In the genomic region with DNA sequence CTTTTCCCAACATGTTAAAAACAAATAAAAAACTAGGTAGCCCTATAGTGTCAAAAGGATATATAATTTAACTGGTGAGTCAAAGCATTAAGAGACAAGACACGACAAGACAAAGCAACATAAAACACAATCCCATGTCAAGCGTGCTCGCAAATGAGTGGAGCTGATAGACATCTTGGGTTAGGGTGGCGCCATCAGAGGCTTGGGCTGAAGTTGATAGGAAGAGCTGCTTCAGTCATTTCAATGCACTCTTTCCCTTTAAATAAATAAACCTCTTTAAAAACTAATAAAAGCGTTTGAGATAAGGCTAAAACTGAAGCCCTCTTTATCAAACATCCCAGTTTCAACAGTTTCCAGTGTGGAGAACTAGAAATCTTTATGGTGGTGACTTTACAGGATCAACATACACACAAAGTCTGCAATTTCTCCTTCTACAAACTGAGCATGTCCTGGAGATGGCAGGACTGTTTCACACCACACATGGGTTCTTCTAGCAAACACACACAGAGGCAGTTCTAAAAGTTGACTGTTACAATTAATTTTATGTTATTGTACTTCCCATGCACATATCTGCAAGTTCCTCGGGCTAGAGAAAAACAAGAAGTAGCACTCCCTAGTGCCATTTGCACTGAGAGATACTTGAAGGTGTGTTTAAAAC, we compare ENCODE assay signal across 40 mouse cellular contexts. TPM values are rescaled to one million over a fixed set of nuclear protein-coding genes. Genes with fewer than 3 reads are reported as not detected.
"Had no signal": no experiment of that assay in that cellular context is flagged by ENCODE, and none has a peak within 500 bp of the region (broad histone marks: within the 10 kb centered on the region; RNA-seq: fewer than 3 reads in every experiment).

No protein-coding gene starts in this region.

- H3K4me3 ChIP-seq: gastrocnemius, adult 2 months; heart, embryonic 10.5 days; heart, embryonic 12.5 days; hindbrain, embryonic 10.5 days; hindbrain, embryonic 12.5 days; intestine, embryonic 15.5 days; layer of hippocampus, adult 2 months; left cerebral cortex, adult 2 months; limb, embryonic 13.5 days; limb, embryonic 15.5 days; liver, embryonic 12.5 days had no signal

- H3K4me1 ChIP-seq: hindbrain, embryonic 10.5 days; hindbrain, embryonic 12.5 days; intestine, embryonic 15.5 days; limb, embryonic 13.5 days; limb, embryonic 15.5 days had no signal

- H3K9me3 ChIP-seq: heart, embryonic 10.5 days; hindbrain, embryonic 12.5 days; intestine, embryonic 15.5 days; limb, embryonic 15.5 days had no signal

- H3K27ac ChIP-seq: gastrocnemius, adult 2 months; heart, embryonic 10.5 days; hindbrain, embryonic 10.5 days; hindbrain, embryonic 12.5 days; hindbrain, embryonic 14.5 days; intestine, embryonic 15.5 days; layer of hippocampus, adult 2 months; left cerebral cortex, adult 2 months; limb, embryonic 13.5 days; limb, embryonic 15.5 days; liver, embryonic 12.5 days; liver, embryonic 14.5 days had no signal

- H3K9ac ChIP-seq: heart, embryonic 12.5 days; hindbrain, embryonic 12.5 days; hindbrain, embryonic 14.5 days; intestine, embryonic 15.5 days; limb, embryonic 13.5 days; limb, embryonic 15.5 days; liver, embryonic 12.5 days; liver, embryonic 14.5 days had no signal

- DNase-seq: gastrocnemius, adult 2 months; gastrocnemius, postnatal 10 days; gastrocnemius, postnatal 25 days; heart, adult 18-20 months; heart, postnatal 10 days; heart, postnatal 4 days; kidney, adult 18-20 months; kidney, adult 8-10 months; kidney, postnatal 10 days; kidney, postnatal 25 days; kidney, postnatal 4 days; left cerebral cortex, postnatal 4 days had no signal

- H3K27me3 ChIP-seq: heart, embryonic 12.5 days; hindbrain, embryonic 12.5 days; intestine, embryonic 15.5 days; limb, embryonic 13.5 days; limb, embryonic 15.5 days; liver, embryonic 12.5 days had no signal

- ATAC-seq: hindbrain, embryonic 16.5 days; inflammation-experienced regulatory T-cells, adult 6 months; intestine, embryonic 15.5 days; intestine, postnatal 0 days; liver, embryonic 12.5 days had no signal

RNA-seq across cellular contexts. Expression of gene Nmbr, which starts 16.5 kb away (rescaled TPM):
- total RNA-seq: gastrocnemius, postnatal 4 days; granulocyte monocyte progenitor cell, adult 5-6 weeks; heart, adult 18-20 months; heart, postnatal 10 days; heart, postnatal 25 days had no signal
- polyA plus RNA-seq: inflammation-experienced regulatory T-cells, adult 6 months; limb, embryonic 11.5 days; limb, embryonic 15.5 days; liver, adult 2 months; liver, embryonic 12.5 days had no signal

RNA-seq across cellular contexts. Expression of gene Gje1, which starts 29.1 kb away (rescaled TPM):
- total RNA-seq: gastrocnemius, adult 2 months; gastrocnemius, postnatal 10 days; gastrocnemius, postnatal 25 days; gastrocnemius, postnatal 4 days; granulocyte monocyte progenitor cell, adult 5-6 weeks; heart, adult 18-20 months; heart, adult 8-10 months; heart, postnatal 10 days; heart, postnatal 25 days; heart, postnatal 4 days; layer of hippocampus, adult 2 months; layer of hippocampus, postnatal 10 days; layer of hippocampus, postnatal 25 days; left cerebral cortex, adult 2 months; left cerebral cortex, postnatal 25 days; left cerebral cortex, postnatal 4 days; liver, adult 2 months had no signal
- polyA plus RNA-seq: heart, embryonic 10.5 days; heart, embryonic 12.5 days; heart, embryonic 14.5 days; heart, embryonic 16.5 days; hindbrain, embryonic 10.5 days; hindbrain, embryonic 12.5 days; hindbrain, embryonic 14.5 days; hindbrain, embryonic 16.5 days; inflammation-experienced regulatory T-cells, adult 6 months; intestine, embryonic 15.5 days; intestine, postnatal 0 days; kidney, embryonic 14.5 days; kidney, embryonic 16.5 days; limb, embryonic 15.5 days; liver, adult 2 months; liver, embryonic 12.5 days; liver, embryonic 14.5 days had no signal
